Mouse (Mus musculus) fat pad, adult 2 months (tissue): Measurements from ENCODE around the gene Ptgr1.

Experiments used
- DNase-seq: peaks from one replicate; pipeline ENCODE4 v3.0.0-alpha.2; 2011; ENCODE audit warnings: low read depth, low spot score; ENCODE audit errors: extremely low read depth

Gene Ptgr1

GRCm38 (mm10) chr4:58992195-58992594 lies 5.3 kb upstream of the Ptgr1 start:
- DNase-seq = no peak

- no peak for DNase-seq
Observed at GRCm38 (mm10) chr4:58990609-58991434, 3.9 kb upstream of the Ptgr1 start.

- no peak for DNase-seq
Observed at GRCm38 (mm10) chr4:58989303-58989898, 2.5 kb upstream of the Ptgr1 start.

GRCm38 (mm10) chr4:58985157-58985648 lies 1.7 kb downstream of the Ptgr1 start:
- no peak for DNase-seq

GRCm38 (mm10) chr4:58982806-58983205 lies 4.1 kb downstream of the Ptgr1 start:
- no peak for DNase-seq

GRCm38 (mm10) chr4:58981421-58981820 lies 5.5 kb downstream of the Ptgr1 start:
- DNase-seq = no peak

- DNase-seq = no peak
Observed at GRCm38 (mm10) chr4:58975711-58976110, 11.2 kb downstream of the Ptgr1 start.

- DNase-seq = no peak
Observed at GRCm38 (mm10) chr4:58970678-58971077, 16.2 kb downstream of the Ptgr1 start.

GRCm38 (mm10) chr4:58965136-58965535 lies 21.8 kb downstream of the Ptgr1 start:
- DNase-seq = no peak

GRCm38 (mm10) chr4:58963271-58963670 lies 23.6 kb downstream of the Ptgr1 start:
- DNase-seq = no peak

- no peak for DNase-seq
Observed at GRCm38 (mm10) chr4:58961719-58962118, 25.2 kb downstream of the Ptgr1 start.

GRCm38 (mm10) chr4:58952630-58953029 lies 34.3 kb downstream of the Ptgr1 start:
- DNase-seq = no peak

GRCm38 (mm10) chr4:58948391-58948790 lies 38.5 kb downstream of the Ptgr1 start:
- DNase-seq = no peak

- no peak for DNase-seq
Observed at GRCm38 (mm10) chr4:58944695-58945094, 42.2 kb downstream of the Ptgr1 start.

- no peak for DNase-seq
Observed at GRCm38 (mm10) chr4:58944206-58944553, 42.7 kb downstream of the Ptgr1 start.

GRCm38 (mm10) chr4:58943420-58944205 lies 43.3 kb downstream of the Ptgr1 start, which contains the start of gene Zkscan16:
TSS of gene Zkscan16 (plus strand) at chr4:58943628.
- no peak for DNase-seq

GRCm38 (mm10) chr4:58942942-58943341 lies 44.0 kb downstream of the Ptgr1 start:
- DNase-seq = no peak

- DNase-seq = no peak
Observed at GRCm38 (mm10) chr4:58941638-58942037, 45.3 kb downstream of the Ptgr1 start.

- no peak for DNase-seq
Observed at GRCm38 (mm10) chr4:58935846-58936245, 51.1 kb downstream of the Ptgr1 start.

GRCm38 (mm10) chr4:58934746-58935476 lies 52.0 kb downstream of the Ptgr1 start:
- DNase-seq = no peak

- DNase-seq = no peak
Observed at GRCm38 (mm10) chr4:58934308-58934707, 52.6 kb downstream of the Ptgr1 start.
